Mouse (Mus musculus) cerebellum, adult 9-11 months (tissue): Measurements from ENCODE around the gene Wdr24.
"Not testable (repeated sequence)": the region's sequence is repeated elsewhere in the genome, so short reads cannot be mapped to it uniquely, and the experiment has no call there.

Source experiments
- DNase-seq: peaks from one replicate; pipeline ENCODE4 v3.0.0; 2022

Gene Wdr24

DNA sequence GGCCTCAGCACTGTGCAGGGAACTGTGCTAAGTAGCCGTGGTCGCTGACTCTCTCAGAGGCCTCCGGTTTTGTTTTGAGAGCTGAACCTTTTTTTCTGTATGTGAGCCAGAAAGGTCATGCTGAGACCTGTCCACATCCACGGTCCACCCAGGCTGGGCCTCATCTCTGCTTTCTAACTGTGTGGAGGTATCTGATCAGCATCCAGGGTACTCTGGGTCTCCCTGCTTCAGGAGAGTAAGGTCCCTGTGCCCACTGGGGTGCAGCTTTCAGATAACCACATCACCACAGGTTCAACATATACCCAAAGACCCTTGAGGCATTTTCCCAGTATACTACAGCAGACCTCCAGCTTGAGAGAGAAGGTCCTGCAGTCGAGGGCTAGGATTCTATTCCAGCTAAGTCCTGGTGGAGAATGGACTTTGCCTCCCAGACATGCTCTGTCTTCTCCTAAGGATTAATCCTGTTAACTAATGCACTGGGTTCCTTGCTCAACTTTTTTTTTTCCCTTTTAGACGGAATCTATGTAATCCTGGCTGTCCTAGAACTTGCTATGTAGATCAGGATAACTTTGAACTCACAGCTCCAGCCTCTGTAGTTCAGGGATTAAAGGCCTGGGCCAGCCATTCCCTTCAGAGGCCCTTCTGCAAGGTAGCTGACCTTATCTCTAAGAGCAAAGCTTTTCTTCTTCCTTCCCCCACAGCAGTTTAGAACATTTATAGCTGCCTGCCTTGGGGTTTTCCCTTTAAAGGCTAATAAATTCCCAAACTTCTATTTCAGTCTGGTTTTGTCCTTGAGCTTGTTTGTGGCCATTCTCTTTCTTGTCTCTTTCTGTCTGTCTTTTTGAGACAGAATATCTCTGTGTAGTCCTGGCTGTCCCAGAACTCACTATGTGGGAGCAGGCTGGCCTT, 38.5 kb downstream of the Wdr24 start:
- no peak for DNase-seq

DNA sequence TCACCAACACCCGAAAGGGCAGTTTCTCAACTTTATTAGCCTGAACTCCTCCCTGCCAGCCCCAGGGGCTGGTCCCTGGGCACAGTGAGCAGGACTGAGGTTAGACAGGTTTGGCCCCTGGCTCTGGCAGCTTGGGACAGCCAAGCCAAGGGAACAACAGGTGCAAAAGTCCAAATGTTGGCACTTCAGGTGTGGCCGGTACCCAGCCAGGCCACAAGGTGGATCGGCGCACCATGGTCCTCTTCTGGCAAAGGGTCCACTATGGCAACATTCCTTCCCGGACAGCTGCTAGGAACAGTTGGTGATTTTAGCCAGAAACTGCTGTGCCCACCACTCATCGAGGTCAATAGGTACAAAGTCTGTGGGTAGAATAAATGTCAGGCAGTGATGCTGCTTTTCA, 40.3 kb downstream of the Wdr24 start:
- DNase-seq: peak; percentile 44

DNA sequence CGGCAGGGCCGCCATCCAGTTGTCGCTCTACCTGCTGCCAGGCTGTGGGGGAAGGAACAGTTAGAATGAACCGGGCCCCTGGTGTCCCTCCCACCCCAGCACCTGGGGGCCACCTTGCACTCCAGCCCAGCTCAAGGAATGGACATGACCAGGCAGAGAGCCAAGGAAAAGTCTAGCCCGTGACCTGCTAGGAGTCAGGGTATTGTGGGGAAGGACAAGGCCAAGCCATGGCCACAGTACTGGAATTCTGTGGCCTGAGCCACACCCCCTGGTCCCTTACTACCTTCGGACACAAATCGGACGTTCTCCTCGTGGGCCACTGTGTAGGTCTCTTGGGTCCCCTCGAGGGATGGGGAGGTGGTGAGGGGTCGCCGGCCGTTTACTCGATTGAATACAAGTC, 40.9 kb downstream of the Wdr24 start:
- peak; percentile 55 for DNase-seq

DNA sequence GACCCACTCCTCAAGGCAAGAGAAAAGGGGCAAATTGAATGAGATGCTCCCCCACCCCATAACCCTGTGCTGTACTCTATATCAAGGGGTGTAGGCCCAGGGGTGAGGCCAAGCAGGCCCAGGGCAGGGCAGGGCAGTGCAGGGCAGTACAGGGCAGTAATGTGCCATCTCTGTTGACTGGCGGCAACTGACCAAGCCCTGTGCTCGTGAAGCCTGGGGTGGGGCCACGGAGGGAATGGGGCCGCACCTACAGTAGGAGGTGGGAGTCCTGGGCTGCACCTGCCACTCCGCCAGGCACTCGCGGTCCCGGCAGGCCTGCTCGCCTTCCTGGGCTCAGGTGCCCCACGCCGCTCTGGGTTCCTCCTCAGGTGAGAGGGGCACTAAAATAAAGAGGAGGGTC, 41.9 kb downstream of the Wdr24 start:
- DNase-seq: peak; percentile 49

DNA sequence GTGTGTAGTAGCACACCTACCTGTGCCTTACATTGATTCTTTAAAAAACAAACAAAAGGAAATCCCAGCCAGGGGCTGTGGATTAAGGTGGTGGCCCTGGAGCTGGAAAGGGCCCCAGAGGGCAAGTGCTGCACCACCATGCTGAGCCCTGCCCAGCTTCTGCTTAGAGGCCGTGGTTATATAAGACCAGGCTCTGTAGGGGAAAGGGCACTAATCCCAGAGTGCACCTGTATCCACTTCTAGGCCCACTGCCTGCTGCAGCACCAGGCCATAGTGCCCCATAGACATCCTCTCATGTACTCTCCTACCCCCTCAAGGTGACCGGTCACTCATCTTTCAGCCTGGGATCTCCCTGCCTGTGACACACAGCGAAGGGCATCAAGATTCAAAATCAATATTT, 42.7 kb downstream of the Wdr24 start:
- peak; percentile 31 for DNase-seq

DNA sequence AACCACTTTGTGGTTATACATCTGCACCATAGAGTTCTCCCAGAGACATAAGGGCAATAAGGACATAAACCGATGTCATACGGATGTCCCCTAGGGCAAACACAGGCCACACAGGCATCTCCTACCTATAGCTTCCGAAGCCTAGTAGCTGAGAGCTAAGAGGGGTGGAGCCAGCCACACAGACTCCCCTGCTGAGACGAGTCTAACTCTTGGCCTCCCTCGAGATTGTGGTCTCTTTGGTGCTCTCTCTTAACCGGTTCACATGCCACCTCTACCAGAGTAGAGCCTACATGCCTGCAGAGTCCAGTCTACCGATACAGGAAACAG, 44.0 kb downstream of the Wdr24 start:
- no peak for DNase-seq

DNA sequence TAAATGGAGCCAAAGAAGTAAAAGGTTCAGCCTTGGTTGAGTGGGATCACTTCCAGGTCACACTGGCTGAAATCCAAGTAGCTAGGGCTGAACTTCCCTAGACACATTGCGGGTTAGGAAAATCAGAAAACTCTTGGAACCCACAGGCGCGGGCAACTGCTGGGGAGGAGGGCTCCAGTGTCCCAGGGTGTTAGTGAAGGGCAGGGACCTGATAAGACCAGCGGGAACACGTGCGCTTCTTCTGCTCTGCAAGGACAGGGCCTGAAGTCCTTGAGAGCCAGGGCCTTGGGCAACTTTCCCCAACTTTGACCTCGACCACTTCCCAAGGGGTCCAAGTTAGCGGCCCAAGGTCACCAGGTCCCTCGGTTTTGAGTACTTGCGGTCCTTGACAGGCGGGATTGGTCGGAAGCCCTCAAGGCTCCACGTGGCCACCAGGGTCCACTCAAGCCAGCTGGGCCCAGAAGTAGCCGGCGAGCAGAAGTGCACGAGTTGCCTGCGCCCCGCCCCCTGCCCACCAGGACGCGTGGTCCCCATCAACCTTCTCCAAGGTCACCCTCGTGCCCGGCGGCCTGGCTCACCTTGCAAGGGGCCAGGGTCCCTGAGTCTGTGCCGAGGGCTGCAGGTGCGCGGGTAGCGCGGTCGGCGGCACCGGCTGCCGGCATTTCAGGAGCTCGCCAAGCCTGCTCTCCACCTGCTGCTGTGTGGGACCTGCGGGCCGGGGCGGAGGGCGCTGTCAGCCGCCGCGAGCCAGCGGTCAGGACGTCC, 44.6 kb downstream of the Wdr24 start:
- peak; percentile 76 for DNase-seq

DNA sequence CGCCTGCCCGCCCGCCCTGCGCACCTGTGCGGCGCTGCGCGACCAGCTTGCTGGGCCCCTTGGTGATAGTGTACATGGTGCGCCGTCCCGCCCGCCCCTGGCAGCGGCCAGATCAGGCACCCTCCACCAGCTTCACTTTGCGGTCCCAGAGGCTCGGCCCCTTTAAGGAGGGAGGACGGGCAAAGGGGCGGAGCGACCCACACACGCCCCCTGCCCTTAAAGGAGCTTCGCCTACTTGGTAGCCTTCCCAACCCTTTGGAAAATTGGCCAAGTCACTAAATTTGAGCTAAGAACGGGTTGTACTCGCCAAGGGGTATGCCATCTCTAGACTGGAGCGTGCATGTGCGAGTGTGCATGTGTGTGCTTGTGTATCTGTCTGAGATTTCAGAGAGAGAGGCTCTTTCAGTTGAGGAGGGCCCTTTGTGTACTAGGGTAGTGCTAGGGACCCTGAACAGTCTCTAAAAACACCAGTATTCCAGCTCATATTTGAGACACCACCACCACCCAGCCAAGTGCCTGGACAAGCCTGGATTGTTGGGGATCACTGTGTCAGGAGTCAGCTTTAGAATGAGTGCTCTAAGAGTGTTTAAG, 45.3 kb downstream of the Wdr24 start, which contains the start of gene Mcrip2:
Gene Mcrip2, minus strand, starts transcription at position 164 of the 591 bp plus-strand sequence.
- DNase-seq: peak; percentile 86

DNA sequence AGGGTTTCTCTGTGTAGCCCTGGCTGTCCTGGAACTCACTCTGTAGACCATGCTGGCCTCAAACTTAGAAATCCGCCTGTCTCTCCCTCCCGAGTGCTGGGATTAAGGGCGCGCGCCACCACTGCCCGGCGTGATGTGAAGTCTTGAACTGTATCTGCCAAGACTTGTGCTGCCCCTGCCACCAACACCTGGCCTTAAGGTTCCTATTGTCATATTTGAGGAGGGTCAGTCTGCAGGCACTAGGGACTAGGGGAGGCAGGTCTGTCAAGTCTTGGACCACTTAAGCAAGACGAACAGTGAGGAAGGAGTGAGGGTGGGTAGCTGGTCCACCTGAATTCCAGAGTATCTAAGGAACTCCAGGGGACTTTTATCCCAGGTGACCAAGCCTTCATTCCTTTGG, 46.1 kb downstream of the Wdr24 start:
- DNase-seq: peak; percentile 52

DNA sequence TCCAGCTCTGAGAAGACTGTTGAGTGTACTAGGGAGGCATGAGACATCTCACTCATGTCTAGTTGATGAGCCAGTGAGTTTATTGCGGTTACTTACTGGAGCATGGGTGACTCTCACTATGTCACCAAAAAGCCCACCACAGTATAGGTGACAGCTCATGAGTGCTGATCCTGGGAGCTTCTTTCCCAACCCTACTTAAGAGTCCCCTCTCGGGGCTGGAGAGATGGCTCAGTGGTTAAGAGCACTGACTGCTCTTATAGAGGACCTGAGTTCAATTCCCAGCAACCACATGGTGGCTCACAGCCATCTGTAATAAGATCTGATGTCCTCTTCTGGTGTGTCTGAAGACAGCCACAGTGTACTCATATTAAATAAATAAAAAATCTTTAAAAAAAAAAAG, 46.5 kb downstream of the Wdr24 start:
- peak; percentile 35 for DNase-seq

DNA sequence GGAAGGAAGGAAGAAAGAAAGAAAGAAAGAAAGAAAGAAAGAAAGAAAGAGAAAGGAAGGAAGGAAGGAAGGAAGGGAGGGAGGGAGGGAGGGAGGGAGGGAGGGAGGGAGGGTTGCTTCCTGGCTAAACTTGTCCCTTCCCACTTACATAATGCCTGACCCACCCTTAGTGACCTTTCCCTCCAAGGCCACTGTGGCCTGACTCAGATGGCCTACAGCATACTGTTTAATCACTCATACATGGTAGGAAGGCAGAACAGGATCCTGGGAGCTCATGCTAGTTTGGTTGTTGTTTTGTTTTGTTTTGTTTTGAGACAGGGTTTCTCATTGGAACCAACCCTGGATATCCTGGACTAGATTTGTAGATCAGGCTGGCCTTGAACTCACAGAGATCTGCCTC, 48.1 kb downstream of the Wdr24 start:
- DNase-seq: not testable (repeated sequence)

DNA sequence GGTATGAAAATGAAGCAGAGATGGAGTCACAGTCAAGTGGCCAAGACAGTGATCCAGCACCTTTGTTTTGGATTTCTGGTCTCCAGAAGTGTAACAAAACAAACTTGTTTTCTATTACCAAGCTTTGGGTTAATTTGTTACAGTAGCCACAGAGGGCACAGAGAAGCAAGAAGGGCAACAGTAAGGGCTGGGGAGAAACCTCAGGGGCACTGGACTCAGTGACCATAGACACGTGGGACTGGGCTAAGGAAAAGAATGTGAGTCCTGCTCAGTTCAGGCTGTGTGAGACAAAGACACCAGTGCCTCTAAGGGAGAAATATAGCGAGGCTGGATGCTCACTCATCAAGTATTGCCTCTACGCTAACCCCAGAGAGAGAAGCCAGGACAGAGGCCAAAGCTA, 49.2 kb downstream of the Wdr24 start:
- no peak for DNase-seq

DNA sequence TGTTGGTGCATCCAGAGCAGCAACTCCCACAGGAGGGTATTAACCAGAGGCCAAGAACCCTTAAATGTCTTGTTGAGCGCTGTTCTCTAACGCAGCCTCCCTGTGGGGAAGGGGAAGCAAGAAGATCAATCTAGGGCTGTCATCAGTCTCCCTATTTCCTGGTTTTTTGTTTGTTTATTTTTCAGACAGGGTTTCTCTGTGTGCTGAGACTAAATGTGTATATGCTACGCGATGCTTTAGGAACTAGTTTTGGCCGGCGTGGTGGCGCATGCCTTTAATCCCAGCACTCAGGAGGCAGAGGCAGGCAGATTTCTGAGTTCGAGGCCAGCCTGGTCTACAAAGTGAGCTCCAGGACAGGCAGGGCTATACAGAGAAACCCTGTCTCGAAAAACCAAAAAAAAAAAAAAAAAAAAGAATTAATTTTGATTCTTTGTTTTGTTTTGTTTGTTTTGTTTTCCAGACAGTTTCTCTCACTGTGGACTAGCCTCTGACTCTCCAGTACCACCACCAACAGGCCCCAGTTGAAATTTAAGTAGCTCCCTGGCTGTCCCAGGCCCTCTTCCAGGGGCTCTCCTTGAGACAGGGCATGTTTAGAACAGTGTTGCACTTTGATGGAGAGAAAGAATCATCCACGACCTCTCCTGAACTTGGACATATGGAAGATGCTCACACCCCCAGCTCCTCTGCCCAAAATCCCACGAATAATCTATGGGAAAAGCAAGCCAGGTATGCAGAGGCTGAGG, 50.1 kb downstream of the Wdr24 start:
- no peak for DNase-seq

DNA sequence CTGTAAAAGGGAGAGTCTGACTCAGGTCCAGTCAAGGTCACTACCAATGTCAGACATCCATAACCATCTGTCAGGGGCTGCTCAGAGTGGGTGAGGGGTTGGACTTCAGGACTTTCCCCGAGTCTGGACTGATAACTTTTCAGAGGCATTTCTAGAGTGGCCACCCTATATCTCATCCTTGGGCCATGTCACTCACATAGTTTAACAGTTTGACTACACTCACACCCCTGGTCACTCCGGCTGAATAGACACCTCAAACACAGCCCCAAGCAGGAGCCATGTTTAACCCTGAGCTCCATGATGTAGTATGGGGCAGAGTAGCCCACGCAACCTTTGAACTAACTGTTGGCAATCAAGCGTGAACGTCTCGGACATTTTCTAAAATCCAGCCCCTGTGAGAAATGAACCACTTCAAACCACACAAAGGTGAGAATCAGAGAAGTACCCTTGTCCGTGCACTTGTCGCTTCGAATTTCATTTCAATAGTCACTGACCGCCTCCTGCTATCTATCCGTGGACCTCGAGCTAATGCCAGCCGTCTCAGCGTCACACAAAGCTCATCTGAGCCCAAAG, 50.8 kb downstream of the Wdr24 start:
- DNase-seq: peak; percentile 57

DNA sequence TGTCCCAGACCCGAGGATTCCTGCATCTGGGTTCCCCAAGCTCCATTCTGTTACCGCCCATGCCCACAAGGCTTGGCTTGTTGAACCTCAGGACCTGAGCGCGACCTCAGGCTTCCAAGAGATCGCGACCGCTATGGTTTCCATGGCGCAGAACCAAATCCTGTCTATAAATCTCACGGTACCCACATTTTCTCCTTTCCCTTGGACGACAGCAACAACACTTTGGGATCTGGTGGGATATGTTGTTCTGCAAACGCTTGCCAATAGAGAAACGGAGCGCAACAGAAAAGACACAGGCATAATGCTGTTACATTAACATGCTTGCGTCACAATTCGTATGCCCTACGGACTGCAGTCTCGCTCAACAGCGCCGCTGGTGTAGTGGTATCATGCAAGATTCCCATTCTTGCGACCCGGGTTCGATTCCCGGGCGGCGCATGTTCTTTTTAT, 51.3 kb downstream of the Wdr24 start, which contains the start of gene Mettl26:
Gene Mettl26, plus strand, starts transcription at position 354 of the 450 bp plus-strand sequence.
- peak; percentile 90 for DNase-seq

DNA sequence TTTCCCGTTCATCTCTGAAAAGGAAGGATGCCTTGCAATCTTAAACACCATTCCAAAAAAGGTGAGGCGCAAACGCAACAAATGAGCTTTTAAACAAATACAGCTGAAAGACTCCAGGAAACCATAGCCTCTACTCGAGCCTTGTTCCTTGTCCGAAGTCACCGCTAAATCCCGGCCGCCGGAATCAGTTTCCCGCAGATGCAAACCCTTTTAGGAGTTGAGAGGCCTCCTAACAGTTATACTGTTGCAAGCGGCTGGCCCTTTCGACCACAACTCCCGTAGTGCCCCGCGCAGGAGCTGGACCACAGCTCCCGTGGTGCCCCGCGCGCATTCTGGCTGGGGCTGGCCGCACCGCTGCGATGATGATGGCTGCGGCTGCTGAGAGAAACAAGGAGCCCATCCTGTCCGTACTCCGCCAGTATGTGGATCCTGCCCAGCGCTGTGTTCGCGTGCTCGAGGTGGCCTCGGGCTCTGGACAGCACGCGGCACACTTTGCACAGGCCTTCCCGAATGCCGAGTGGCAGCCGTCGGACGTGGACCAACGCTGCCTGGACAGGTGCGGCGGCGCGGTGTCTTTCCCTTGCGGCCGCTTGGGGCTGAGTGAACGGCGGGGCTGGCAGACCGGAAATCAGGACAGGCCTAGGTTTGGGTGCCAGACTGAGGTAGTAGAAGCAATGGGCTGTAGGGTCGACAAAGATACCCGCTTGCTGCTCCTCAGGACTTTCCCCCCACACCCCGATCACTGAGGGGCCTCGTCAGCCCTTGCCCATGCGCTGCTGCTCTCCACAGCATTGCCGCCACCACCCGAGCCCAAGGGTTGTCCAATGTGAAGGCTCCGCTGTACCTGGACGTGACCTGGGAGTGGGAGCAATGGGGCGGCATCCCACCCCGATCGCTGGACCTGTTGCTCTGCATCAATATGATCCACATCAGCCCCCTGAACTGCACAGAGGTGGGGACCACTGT, 52.0 kb downstream of the Wdr24 start:
- peak; percentile 90 for DNase-seq

DNA sequence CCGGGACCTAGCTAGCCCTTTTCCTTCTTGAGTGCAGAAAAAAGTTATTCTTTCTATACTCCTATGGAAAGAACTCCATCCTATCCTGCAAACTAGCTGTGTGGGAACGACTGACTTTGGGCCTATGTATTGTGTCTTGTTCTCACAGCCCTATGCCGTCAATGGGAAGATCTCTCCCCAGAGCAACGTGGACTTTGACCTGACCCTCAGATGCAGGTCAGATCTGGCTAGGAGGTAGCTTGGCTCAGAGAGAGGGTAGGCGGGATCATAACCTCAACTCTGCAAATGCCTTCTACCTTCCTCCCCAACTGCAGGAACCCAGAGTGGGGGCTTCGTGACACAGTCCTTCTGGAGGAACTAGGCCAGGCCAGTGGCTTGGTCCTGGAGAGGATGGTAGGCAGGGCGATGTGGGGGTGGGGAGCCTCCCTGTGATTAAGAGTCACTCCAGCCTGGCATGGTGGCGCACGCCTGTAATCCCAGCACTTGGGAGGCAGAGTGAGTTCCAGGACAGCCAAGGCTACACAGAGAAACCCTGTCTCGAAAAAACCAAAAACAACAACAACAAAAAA, 53.0 kb downstream of the Wdr24 start:
- DNase-seq: peak; percentile 72

DNA sequence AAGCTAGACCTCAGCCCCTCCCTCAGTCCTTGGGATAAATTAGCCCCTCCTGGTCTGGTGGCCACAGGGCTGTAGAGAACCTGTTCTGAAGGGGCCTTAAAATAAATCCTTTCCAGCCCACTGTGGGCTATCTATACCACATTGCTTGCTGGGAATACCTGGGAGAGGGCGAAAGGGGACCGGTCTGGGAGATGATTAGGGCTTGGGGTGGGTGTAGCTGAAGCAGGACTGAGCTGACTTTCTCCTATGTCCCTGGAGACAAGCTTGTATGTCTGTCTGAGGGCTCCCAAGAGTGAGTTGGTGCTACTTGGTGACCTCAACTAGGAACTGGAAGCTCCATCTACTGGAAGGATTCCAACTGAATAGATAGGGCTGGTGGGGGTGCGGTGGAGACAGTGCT, 53.6 kb downstream of the Wdr24 start:
- DNase-seq: no peak

DNA sequence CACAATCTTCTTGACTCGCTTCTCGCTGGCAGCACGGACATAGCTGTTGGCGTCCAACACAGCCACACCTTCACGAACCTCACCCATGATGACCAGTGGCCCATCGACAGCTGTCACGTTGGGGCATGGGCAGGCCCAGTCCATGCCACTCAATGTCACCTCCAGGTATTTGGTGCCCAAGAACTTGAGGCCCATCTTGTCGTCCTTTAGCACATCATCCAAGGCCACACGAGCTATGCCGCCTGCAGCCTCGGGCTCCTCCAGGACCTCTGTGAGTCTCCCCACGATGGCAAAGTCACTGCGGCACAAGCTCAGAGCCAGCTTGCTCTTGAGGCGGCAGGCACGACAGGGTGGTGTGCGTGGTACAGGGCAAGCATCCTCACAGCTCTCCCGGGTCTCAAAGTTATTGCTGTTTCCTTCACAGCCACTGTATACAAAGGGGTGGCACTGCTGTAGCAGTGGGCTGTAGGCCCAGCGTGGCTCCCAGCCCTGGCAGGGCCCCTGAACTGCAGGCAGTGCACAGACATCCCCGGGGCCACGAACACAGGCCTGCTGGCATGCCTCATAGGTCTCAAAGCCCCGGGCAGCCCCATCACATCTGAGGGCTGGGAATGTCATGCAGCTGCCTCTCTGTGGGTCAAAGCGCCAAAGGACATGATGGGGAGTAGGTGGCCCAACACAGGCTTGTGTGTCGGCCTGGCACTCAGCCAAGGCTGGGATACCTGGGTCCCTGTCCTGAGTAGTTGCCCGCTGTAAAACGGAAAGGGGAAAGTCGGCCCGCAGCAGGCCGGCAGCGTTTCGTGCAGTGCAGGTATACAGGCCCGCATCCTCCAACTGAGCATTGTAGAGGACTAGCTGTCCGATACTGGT, 54.5 kb downstream of the Wdr24 start:
- peak; percentile 69 for DNase-seq
